Mouse (Mus musculus) embryo, embryonic 9.5 days (tissue): ENCODE data around the gene Rsph3a.

Experiments used
- DNase-seq: peaks from one replicate; pipeline ENCODE4 v3.0.0-alpha.2; 2017; ENCODE audit errors: extremely low spot score

Rsph3a gene

GRCm38 (mm10) chr17:7945117-7946052 lies at the start of gene Rsph3a:
Gene Rsph3a (plus strand): TSS chr17:7945614.
- peak; percentile 92 for DNase-seq

- DNase-seq: no peak
These were observed 49.3 kb upstream of the Rsph3a start for GRCm38 (mm10) chr17:7896047-7896635.

DNA sequence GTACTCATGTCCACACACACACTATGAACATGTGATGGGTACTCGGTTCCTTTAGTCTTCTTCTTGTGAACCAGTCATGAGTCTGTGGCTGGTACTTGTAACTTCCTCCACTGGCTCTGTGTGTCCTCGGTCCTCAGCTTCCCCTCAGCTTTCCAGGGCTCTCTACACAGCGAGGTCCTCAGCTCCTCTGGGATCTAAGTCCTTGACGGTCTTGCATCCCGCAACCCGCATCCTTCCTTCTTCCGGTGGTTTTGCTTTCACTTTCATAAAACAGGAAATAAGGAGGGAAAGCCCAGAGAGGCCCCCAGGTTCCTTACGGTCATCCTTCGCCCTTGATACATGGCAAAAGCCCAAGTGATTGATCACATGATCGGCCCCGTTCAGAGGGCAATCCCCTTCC lies 48.3 kb upstream of the Rsph3a start:
- DNase-seq: no peak

GRCm38 (mm10) chr17:7897756-7898155 lies 47.7 kb upstream of the Rsph3a start:
- DNase-seq: no peak

GRCm38 (mm10) chr17:7899233-7899632 lies 46.2 kb upstream of the Rsph3a start:
- no peak for DNase-seq

GRCm38 (mm10) chr17:7899961-7900360 lies 45.5 kb upstream of the Rsph3a start:
- DNase-seq: no peak

- DNase-seq: no peak
These were observed 43.9 kb upstream of the Rsph3a start for GRCm38 (mm10) chr17:7901536-7901935.

- no peak for DNase-seq
These were observed 43.1 kb upstream of the Rsph3a start for GRCm38 (mm10) chr17:7902362-7902761.

DNA sequence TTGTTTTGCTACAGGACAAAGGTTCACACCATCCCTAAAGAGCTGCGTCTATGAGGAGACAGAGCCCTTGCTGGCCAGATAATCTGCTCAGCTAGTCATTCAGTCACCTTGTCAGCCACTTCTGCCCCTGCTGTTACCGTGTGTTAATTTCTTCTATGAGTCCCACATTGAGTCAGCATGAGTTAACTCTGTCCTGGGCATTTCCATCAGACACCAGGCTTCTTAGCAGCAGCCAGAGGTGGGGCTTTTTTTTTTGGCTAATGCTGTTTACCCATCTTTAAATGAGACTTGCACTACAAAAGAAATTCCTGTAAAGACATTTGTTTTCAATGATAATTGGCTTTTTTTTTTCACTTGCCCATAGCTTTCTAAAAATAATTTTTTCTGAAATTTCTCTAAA lies 40.4 kb upstream of the Rsph3a start:
- DNase-seq: no peak

DNA sequence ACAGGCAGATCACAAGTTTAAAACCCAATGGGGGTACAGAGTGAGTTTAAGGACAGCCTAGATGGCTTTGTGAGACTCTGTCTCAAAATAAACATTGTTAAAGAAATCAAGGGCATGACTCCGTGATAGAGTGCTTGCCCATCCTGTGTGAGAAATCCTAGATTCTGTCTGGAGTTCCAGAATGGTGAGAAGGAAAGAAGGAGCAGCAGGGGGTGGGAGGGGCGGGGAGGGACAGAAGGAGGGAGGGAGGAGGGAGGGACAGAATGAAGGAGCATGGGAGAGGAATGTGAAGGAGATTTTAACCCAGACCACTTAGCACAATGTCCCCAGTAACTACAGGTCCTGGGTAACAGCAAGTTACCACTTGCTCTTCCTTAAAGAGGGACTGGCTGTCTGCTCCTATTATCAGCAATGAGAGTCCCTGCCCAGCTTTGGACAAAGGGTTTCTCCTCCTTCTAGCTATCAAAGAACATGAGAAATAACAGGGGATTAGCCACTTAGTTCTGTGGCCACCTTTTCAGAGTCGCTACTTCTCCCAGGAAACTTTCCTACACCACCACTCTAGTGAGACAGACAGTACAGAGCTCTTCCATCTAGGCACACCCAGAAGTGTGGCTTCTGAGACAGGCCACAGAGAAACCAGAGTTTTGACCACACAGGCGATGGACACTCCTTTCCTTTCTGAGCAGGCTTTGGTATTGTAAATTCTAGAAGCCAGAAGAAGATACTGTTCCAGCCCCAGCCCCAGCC lies 39.3 kb upstream of the Rsph3a start:
- no peak for DNase-seq

DNA sequence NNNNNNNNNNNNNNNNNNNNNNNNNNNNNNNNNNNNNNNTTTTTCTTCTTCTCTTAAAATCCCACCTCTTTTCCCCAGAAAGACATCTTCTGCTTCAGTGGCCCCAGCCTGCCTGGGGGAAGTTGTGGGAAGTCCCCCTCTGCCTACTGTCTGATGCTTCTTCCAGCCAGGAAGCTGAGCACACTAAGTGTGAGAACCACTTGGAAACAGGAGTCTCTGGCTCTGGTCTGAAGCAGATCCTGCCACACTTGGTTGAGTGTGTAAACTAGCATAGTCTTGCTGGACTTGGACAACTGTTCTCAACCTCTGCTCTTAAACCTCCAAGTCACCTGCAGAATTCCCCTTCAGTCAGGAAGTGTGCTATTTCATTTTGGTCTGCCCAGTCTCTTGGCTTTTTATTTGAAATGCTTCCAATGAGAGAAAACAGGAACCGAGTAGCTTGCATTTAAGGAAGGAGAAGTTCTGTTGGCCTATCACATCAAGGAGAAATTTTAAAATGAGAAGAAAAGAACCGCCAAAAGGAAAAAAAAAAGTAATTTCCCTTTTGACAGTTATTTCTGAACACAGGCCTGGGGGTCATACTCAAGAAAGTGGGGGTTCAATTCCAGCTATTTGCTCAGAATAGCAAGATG lies 30.7 kb upstream of the Rsph3a start:
- no peak for DNase-seq

DNA sequence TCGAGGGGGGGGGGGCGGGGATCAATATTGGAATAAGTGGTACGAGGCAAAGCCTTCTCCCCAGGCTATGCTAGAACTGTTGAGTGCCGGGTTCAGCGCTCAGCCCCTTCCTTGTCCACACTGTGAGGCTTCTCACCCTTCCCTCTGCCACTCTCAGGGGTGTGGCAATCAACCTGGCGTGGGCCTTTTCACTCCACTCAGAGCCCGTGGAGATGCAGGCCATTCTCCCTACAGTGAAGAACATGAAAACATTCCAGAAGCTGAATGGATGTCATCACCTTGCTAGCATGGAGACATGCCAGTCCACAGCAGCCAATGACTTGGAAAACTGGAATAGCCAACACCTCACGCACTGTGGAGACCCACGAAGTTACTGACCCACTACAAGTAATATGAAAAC lies 29.6 kb upstream of the Rsph3a start:
- DNase-seq: no peak

GRCm38 (mm10) chr17:7916782-7917574 lies 28.4 kb upstream of the Rsph3a start:
- DNase-seq: no peak

DNA sequence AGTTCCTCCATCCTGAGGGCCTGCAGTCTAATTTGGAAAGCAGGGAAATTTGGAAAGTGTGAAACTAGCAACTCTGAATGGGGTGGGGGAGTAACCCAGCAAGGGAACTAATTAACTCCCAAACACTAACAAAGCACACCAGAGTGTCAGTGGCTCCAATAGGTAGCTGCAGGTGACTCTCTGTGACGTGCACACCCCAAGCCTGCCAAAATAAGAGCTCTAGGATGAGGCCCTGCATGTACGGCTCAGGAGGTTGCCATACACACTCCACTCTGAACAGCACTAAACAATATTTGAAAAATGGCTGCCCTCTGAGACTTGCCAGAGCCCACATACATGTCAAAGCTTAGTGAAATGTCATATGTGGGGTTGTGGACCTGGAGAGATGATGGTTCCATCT lies 27.1 kb upstream of the Rsph3a start:
- DNase-seq: no peak

DNA sequence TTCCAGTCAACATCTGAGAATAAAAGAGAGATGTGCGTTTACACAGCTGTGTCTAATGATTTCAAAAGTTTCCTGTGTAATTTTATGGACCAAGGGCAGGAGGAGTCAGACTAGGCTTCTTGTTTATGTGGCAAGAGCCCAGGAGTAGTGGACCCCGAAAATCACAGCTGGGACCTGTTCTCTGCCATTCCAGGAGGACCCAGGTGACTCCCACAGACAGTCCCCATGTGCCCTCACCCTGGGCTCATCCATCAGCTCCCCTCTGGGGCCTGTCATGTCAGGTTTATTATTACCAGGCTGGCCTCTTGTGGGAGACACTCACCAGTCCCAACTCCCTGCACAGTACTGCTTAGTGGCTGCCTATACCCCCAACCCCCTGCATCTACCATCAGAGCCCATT lies 26.2 kb upstream of the Rsph3a start:
- no peak for DNase-seq

DNA sequence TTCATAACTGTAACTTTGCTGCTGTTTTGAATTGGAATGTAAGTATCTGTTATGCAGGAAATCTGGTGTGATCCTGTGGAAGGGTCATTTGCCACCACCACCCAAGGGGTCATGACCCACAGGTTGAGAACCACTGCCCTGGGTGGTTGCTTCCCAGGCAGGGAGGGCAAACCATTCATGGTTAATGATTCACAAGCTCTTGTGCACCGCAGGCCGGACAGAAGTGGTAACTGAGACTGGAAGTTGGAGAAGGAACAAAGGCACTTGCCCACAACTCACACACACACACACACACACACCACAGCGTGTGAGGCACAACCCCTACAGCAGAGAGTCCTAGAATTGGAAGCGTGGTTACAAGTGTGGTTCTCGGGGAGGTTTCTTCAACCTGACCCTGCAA lies 22.9 kb upstream of the Rsph3a start:
- no peak for DNase-seq

GRCm38 (mm10) chr17:7924185-7924725 lies 21.2 kb upstream of the Rsph3a start:
- DNase-seq: no peak

DNA sequence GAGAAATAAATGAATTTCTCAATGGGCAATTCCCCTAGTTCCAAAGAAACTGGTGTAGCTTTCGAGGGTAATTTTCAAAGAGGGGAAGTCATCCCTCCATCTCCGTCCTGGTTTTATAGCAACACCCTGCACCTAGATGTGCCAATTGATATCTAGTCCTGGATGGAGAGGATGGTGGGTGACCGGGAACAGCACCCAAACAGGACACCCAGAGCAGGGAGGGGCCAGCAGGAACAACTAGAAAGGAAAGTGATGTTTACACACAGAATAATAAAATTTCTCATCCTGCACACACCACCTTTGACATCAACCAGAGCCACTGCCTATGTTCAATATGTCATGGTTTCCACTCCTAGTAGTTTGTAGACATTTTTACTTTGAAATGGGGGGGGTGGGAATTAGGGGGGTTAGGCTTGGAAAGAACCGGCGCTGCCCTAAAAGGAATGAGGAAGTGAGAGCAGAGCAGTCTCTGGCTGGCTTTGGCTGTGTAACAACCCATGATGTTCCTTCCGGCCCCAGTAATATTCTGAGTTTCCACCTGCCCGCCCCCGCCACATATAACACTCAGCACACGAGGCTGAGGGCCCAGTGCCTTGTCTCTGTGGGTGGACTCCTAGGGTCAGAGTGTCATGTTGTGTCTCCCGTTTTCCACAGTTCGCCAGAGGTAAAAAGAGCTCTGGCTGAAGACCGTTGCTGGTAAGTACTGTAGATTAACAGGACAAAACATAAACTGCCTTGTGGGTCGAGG lies 19.8 kb upstream of the Rsph3a start, which contains the start of gene Tagap:
TSS of gene Tagap (plus strand) at position 588 of the 748 bp plus-strand sequence.
- no peak for DNase-seq

GRCm38 (mm10) chr17:7927582-7928535 lies 17.6 kb upstream of the Rsph3a start:
- DNase-seq: peak; percentile 33
